Mouse (Mus musculus): ENCODE results near the gene Prokr2. TPM values are rescaled to one million over a fixed set of nuclear protein-coding genes. Genes with fewer than 3 reads are reported as not detected.
"Not testable (repeated sequence)": the region's sequence is repeated elsewhere in the genome, so short reads cannot be mapped to it uniquely, and the experiment has no call there.

The Prokr2 gene
- polyA plus RNA-seq, 1 experiment from 2014 or later, result 0.08 TPM

DNA sequence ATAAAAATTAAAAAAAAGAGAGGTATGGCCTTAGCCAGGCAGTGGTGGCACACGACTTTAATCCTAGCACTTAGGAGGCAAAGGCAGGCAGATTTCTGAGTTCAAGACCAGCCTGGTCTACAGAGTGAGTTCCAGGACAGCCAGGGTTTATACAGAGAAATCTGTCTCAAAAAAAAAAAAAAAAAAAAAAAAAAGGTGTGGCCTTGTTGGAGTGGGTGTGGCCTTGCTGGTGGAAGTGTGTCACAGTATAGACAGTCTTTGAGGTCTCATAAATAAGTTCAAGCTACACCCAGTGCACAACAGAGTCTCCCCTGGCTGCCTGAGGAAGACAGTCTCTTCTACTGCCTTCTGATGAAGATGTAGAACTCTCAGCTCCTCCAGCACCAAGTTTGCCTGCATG, 68.1 kb downstream of the Prokr2 start:
- Histone ChIP-seq H3K4me3 (replicated peaks; ENCODE audit: low read depth, low read length) (no peak overlapping the region), H3K27me3 (ENCODE audit: insufficient read depth, low read length) (no peaks in the 10 kb centered on the region), H3K4me1 (replicated peaks; ENCODE audit: insufficient read depth, low read length) (no peaks in the 10 kb centered on the region), H3K36me3 (ENCODE audit: insufficient read depth, low read length) (no peaks in the 10 kb centered on the region), H3K27ac (no peak overlapping the region), H3K9me3 (replicated peaks; ENCODE audit: low read length) (no peaks in the 10 kb centered on the region), H3K9ac (ENCODE audit: low read depth, low read length) (no peak overlapping the region), H3K4me2 (ENCODE audit: low read length) (no peak overlapping the region)
- 90% methylated on average over 1 of the region's 1 CpGs for WGBS
- no peak for ATAC-seq (replicated peaks; ENCODE audit: low FRiP score, low read depth)
- no peak for DNase-seq (ENCODE audit: low spot score)
- no peak for TF ChIP-seq CTCF (IDR thresholded peaks at IDR 0.05; ENCODE audit: low read depth)

DNA sequence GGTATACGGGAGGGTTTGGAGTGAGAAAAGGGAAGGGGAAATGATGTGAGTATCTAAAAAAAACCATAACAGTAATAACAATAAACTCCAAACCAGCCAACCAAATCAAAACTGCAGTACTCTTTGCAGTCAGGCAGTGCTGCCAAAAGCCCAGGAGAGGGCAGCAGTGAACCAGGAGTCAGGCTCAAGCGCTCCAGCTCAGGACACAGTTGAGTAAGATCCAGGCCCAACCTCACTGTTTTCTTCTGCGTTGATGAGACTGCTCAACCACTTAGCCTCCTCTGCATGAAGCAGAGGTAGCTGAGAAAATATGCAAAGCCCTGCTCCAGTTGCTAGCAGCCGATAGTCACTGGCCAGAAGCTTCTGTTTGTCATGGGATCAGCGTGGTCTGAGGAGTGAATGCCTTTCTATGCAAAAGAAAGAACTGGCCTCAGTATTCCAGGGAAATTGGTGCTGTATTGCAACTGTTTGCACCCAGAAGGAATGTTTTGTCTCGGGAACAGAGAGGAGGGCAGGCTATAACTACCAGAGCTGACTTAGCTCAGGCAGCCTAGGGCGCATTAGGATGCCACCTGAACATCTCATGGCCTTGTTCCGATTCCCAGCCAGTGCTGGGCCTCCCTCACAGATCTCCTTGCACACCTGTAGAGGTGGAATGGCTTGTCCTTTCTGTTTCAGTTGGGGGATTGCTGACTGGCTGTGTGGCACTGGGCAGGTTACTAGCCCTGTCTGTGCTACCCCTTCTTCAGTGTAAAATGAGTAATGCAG, 69.0 kb downstream of the Prokr2 start:
- WGBS, result 36% methylated on average over 8 of the region's 8 CpGs
- H3K4me2 ChIP-seq (ENCODE audit: low read length), result no peak overlapping the region
- no peaks in the 10 kb centered on the region for H3K9me3 ChIP-seq (replicated peaks; ENCODE audit: low read length)
- H3K27me3 ChIP-seq (ENCODE audit: insufficient read depth, low read length), result no peaks in the 10 kb centered on the region
- ATAC-seq (replicated peaks; ENCODE audit: low FRiP score, low read depth), result peak; percentile 69; the same call in 1 of the 2 replicates
- H3K27ac ChIP-seq, result no peak overlapping the region
- H3K9ac ChIP-seq (ENCODE audit: low read depth, low read length), result no peak overlapping the region
- DNase-seq (ENCODE audit: low spot score), result peak; percentile 93
- no peaks in the 10 kb centered on the region for H3K4me1 ChIP-seq (replicated peaks; ENCODE audit: insufficient read depth, low read length)
- no peak overlapping the region for H3K4me3 ChIP-seq (replicated peaks; ENCODE audit: low read depth, low read length)
- peak; percentile 91 for TF ChIP-seq CTCF (IDR thresholded peaks at IDR 0.05; ENCODE audit: low read depth)
- no peaks in the 10 kb centered on the region for H3K36me3 ChIP-seq (ENCODE audit: insufficient read depth, low read length)

GRCm38 (mm10) chr2:132314057-132314456, 71.2 kb downstream of the Prokr2 start:
- DNase-seq (ENCODE audit: low spot score); H3K4me1 ChIP-seq (replicated peaks; ENCODE audit: insufficient read depth, low read length); H3K9me3 ChIP-seq (replicated peaks; ENCODE audit: low read length); H3K27me3 ChIP-seq (ENCODE audit: insufficient read depth, low read length); ATAC-seq (replicated peaks; ENCODE audit: low FRiP score, low read depth); H3K9ac ChIP-seq (ENCODE audit: low read depth, low read length); H3K4me3 ChIP-seq (replicated peaks; ENCODE audit: low read depth, low read length); H3K4me2 ChIP-seq (ENCODE audit: low read length); H3K36me3 ChIP-seq (ENCODE audit: insufficient read depth, low read length); H3K27ac ChIP-seq: not testable (repeated sequence)
- 85% methylated on average over 8 of the region's 8 CpGs for WGBS

GRCm38 (mm10) chr2:132313568-132313967, 71.7 kb downstream of the Prokr2 start:
- H3K27ac ChIP-seq, result no peak overlapping the region
- DNase-seq (ENCODE audit: low spot score) (no peak), ATAC-seq (replicated peaks; ENCODE audit: low FRiP score, low read depth) (no peak; the same call in 1 of the 2 replicates)
- H3K4me1 ChIP-seq (replicated peaks; ENCODE audit: insufficient read depth, low read length), result no peaks in the 10 kb centered on the region
- H3K36me3 ChIP-seq (ENCODE audit: insufficient read depth, low read length), result 0 out of 2 replicates have a peak, but pooled peaks cover 2% of the 10 kb centered on the region
- WGBS, result 85% methylated on average over 2 of the region's 2 CpGs
- TF ChIP-seq CTCF (IDR thresholded peaks at IDR 0.05; ENCODE audit: low read depth), result no peak
- no peak overlapping the region for H3K4me2 ChIP-seq (ENCODE audit: low read length)
- no peaks in the 10 kb centered on the region for H3K9me3 ChIP-seq (replicated peaks; ENCODE audit: low read length)
- no peak overlapping the region for H3K9ac ChIP-seq (ENCODE audit: low read depth, low read length)
- no peaks in the 10 kb centered on the region for H3K27me3 ChIP-seq (ENCODE audit: insufficient read depth, low read length)
- no peak overlapping the region for H3K4me3 ChIP-seq (replicated peaks; ENCODE audit: low read depth, low read length)

GRCm38 (mm10) chr2:132312616-132313015, 72.6 kb downstream of the Prokr2 start:
- DNase-seq (ENCODE audit: low spot score) (no peak), ATAC-seq (replicated peaks; ENCODE audit: low FRiP score, low read depth) (no peak)

GRCm38 (mm10) chr2:132309398-132309930, 75.8 kb downstream of the Prokr2 start:
- DNase-seq (ENCODE audit: low spot score) (no peak), ATAC-seq (replicated peaks; ENCODE audit: low FRiP score, low read depth) (no peak)
- Histone ChIP-seq H3K27ac (no peak overlapping the region), H3K36me3 (ENCODE audit: insufficient read depth, low read length) (peaks cover 24% of the 10 kb centered on the region), H3K9ac (ENCODE audit: low read depth, low read length) (no peak overlapping the region), H3K9me3 (replicated peaks; ENCODE audit: low read length) (no peaks in the 10 kb centered on the region), H3K4me2 (ENCODE audit: low read length) (no peak overlapping the region), H3K4me3 (replicated peaks; ENCODE audit: low read depth, low read length) (no peak overlapping the region), H3K27me3 (ENCODE audit: insufficient read depth, low read length) (no peaks in the 10 kb centered on the region), H3K4me1 (replicated peaks; ENCODE audit: insufficient read depth, low read length) (no peaks in the 10 kb centered on the region)
- WGBS, result 94% methylated on average over 6 of the region's 6 CpGs
- no peak for TF ChIP-seq CTCF (IDR thresholded peaks at IDR 0.05; ENCODE audit: low read depth)

More at GRCm38 (mm10) chr2:132312616-132313015, 72.6 kb downstream of the Prokr2 start:
- no peak for TF ChIP-seq CTCF (IDR thresholded peaks at IDR 0.05; ENCODE audit: low read depth)
- Histone ChIP-seq H3K27ac (no peak overlapping the region), H3K36me3 (ENCODE audit: insufficient read depth, low read length) (0 out of 2 replicates have a peak, but pooled peaks cover 8% of the 10 kb centered on the region), H3K4me1 (replicated peaks; ENCODE audit: insufficient read depth, low read length) (no peaks in the 10 kb centered on the region), H3K9ac (ENCODE audit: low read depth, low read length) (no peak overlapping the region), H3K27me3 (ENCODE audit: insufficient read depth, low read length) (no peaks in the 10 kb centered on the region), H3K4me2 (ENCODE audit: low read length) (no peak overlapping the region), H3K4me3 (replicated peaks; ENCODE audit: low read depth, low read length) (no peak overlapping the region), H3K9me3 (replicated peaks; ENCODE audit: low read length) (no peaks in the 10 kb centered on the region)
- 79% methylated on average over 5 of the region's 5 CpGs for WGBS
